Mouse (Mus musculus) forebrain, embryonic 15.5 days (tissue): ENCODE measurements around the gene Ppp4r2. TPM values are rescaled to one million over a fixed set of nuclear protein-coding genes. Genes with fewer than 3 reads are reported as not detected.
"Not testable (repeated sequence)": the region's sequence is repeated elsewhere in the genome, so short reads cannot be mapped to it uniquely, and the experiment has no call there.

Source experiments
- ATAC-seq: fragments of 200-750 bp; cut with Nextera tagmentation; replicated peaks from 2 replicates; pipeline ENCODE4 v1.8.0; 2017; ENCODE audit warnings: mild to moderate bottlenecking, moderate TSS enrichment, moderate library complexity
- H3K27ac ChIP-seq: fragments of 300-500 bp; sonication (generic); replicated peaks from 2 replicates; pipeline ENCODE4 v1.5.1; 2015; ENCODE audit warnings: mild to moderate bottlenecking, inconsistent platforms
- H3K27me3 ChIP-seq: fragments of 300-500 bp; sonication (generic); 2 replicates; pipeline ENCODE4 v1.6.1; 2015; ENCODE audit warnings: inconsistent platforms
- H3K36me3 ChIP-seq: fragments of 300-500 bp; sonication (generic); 2 replicates; pipeline ENCODE4 v1.6.1; 2015; ENCODE audit warnings: mild to moderate bottlenecking, inconsistent platforms
- H3K4me1 ChIP-seq: fragments of 300-500 bp; sonication (generic); 2 replicates; pipeline ENCODE4 v1.6.1; 2015; ENCODE audit warnings: inconsistent platforms
- H3K4me2 ChIP-seq: fragments of 300-500 bp; sonication (generic); replicated peaks from 2 replicates; pipeline ENCODE4 v1.6.1; 2015; ENCODE audit warnings: mild to moderate bottlenecking, inconsistent platforms
- H3K4me3 ChIP-seq: fragments of 300-500 bp; sonication (generic); 2 replicates; pipeline ENCODE4 v1.5.1; 2015; ENCODE audit warnings: mild to moderate bottlenecking, inconsistent platforms
- H3K9ac ChIP-seq: fragments of 300-500 bp; sonication (generic); replicated peaks from 2 replicates; pipeline ENCODE4 v1.6.1; 2015; ENCODE audit warnings: mild to moderate bottlenecking, inconsistent platforms
- H3K9me3 ChIP-seq: fragments of 300-500 bp; sonication (generic); 2 replicates; pipeline ENCODE4 v1.6.1; 2016; ENCODE audit warnings: inconsistent platforms
- WGBS: fragments of 180-500 bp; shearing (Covaris S2); methylation state at CpG from one replicate; pipeline ENCODE4 v1.1.7; 2015; ENCODE audit warnings: mixed read lengths; 5-methylcytosine and 5-hydroxymethylcytosine counted together
- polyA plus RNA-seq: library from polyadenylated mRNA; unstranded; fragments of >200 nt; fragmentation: Nextera tagmentation; extraction: Ambion mirVana; gene quantifications from 2 replicates; pipeline ENCODE4 v1.2.1, GENCODE M21; 2015

Ppp4r2 gene
- polyA plus RNA-seq, 1 experiment from 2014 or later, result 24.1 TPM

- H3K27me3 ChIP-seq, result no peaks in the 10 kb centered on the region
- peak; percentile 87 for ATAC-seq
- H3K4me2 ChIP-seq, result peak overlapping the region; percentile 41
- peak overlapping the region; percentile 92 for H3K4me3 ChIP-seq
- peak overlapping the region; percentile 73 for H3K9ac ChIP-seq
- H3K27ac ChIP-seq, result peak overlapping the region; percentile 94
- under 1% methylated on average over 53 of the region's 72 CpGs for WGBS
- peaks cover 33% of the 10 kb centered on the region for H3K4me1 ChIP-seq
- H3K9me3 ChIP-seq, result no peaks in the 10 kb centered on the region
- peaks cover 31% of the 10 kb centered on the region for H3K36me3 ChIP-seq
Observed at GRCm38 (mm10) chr6:100833811-100834481, 524 bp downstream of the Ppp4r2 start.

DNA sequence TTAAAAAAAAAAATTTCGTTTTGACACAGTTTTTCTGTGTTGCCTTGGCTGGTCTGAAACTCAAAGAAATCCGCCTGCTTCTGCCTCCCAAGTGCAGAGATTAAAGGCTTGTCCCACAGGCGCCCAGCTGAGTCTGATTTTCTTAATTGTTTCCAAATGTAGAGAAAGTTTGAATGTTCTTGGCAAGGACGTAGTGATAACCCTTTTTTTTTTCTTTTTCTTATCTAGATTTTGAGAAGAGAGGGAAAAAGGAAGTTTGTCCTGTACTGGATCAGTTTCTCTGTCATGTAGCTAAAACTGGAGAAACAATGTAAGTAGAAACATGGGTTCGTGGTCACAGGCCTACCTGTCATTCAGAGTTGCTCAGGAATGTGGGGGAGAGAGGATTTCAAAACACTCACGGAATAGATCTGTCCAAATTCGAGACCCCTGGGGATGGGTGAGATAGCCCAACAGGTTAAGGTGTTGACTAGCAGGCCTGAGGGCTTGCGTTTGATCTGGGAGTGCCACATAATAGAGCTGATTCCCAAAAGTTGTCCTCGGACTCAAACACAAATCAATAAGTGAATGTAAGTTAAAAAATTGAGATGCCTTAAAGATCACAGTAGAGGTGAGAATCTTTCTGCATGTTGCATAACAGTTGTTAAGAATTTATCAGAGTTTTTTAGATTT lies 1.2 kb downstream of the Ppp4r2 start:
- peak overlapping the region; percentile 73 for H3K9ac ChIP-seq
- peaks cover 35% of the 10 kb centered on the region for H3K36me3 ChIP-seq
- no peak for ATAC-seq
- no peaks in the 10 kb centered on the region for H3K9me3 ChIP-seq
- H3K27me3 ChIP-seq, result no peaks in the 10 kb centered on the region
- H3K4me3 ChIP-seq, result peak overlapping the region; percentile 92
- peak overlapping the region; percentile 41 for H3K4me2 ChIP-seq
- H3K4me1 ChIP-seq, result peaks cover 37% of the 10 kb centered on the region
- H3K27ac ChIP-seq, result peak overlapping the region; percentile 94; the same call in 1 of the 2 replicates
- WGBS, result 32% methylated on average over 9 of the region's 9 CpGs

- Histone ChIP-seq H3K27ac (no peak overlapping the region), H3K9me3 (no peaks in the 10 kb centered on the region), H3K9ac (no peak overlapping the region), H3K27me3 (no peaks in the 10 kb centered on the region), H3K4me2 (no peak overlapping the region), H3K4me1 (0 out of 2 replicates have a peak, but pooled peaks cover 9% of the 10 kb centered on the region), H3K4me3 (no peak overlapping the region), H3K36me3 (peaks cover 34% of the 10 kb centered on the region)
- ATAC-seq, result no peak
- WGBS, result 94% methylated on average over 4 of the region's 4 CpGs
Observed at GRCm38 (mm10) chr6:100845058-100845457, 11.6 kb downstream of the Ppp4r2 start.

- ATAC-seq, result no peak
- no peaks in the 10 kb centered on the region for H3K27me3 ChIP-seq
- peaks cover 15% of the 10 kb centered on the region; the same call in 1 of the 2 replicates for H3K36me3 ChIP-seq
- no peak overlapping the region for H3K27ac ChIP-seq
- no peak overlapping the region for H3K4me2 ChIP-seq
- 84% methylated on average over 5 of the region's 5 CpGs for WGBS
- H3K4me1 ChIP-seq, result 0 out of 2 replicates have a peak, but pooled peaks cover 9% of the 10 kb centered on the region
- H3K4me3 ChIP-seq, result no peak overlapping the region
- H3K9me3 ChIP-seq, result no peaks in the 10 kb centered on the region
- H3K9ac ChIP-seq, result no peak overlapping the region
Observed at GRCm38 (mm10) chr6:100847264-100847663, 13.8 kb downstream of the Ppp4r2 start.

DNA sequence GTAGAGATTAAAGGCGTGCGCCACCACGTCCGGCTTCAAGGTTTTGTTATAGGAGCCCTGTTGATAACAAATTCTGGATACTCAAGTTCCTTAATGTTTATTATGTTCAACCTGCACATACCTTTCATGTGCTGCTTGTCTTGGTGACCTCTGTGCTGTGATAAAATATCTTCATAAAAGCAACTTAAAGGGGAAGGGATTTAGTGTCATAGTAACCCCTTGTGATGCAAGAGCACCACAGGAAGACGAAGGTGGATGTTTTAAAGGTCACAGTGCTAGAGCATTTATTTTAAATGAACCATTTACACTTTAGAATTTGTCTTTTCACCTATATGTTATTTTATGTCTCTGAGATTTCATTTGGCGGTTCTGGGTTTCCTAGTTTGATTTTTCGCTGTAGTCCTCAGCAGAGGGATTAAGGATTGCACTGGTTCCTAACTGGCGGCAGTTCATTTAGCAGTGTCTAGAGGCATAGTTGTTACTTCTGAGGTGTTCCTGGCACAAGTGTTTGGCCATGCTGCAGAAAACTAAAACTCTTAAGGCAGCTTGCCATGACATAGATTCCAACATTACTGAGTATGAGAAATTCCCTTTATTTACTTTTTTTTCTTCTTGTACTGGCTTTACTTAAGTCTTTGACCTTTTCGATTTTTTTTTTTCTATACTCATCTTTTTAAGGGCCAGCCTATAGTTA lies 15.4 kb downstream of the Ppp4r2 start:
- no peaks in the 10 kb centered on the region for H3K9me3 ChIP-seq
- ATAC-seq, result no peak
- WGBS, result 87% methylated on average over 9 of the region's 9 CpGs

GRCm38 (mm10) chr6:100850671-100851081 lies 17.3 kb downstream of the Ppp4r2 start:
- WGBS, result 95% methylated on average over 9 of the region's 9 CpGs
- Histone ChIP-seq H3K4me2 (no peak overlapping the region), H3K4me3 (no peak overlapping the region), H3K36me3 (0 out of 2 replicates have a peak, but pooled peaks cover 9% of the 10 kb centered on the region), H3K4me1 (0 out of 2 replicates have a peak, but pooled peaks cover 9% of the 10 kb centered on the region), H3K9me3 (no peaks in the 10 kb centered on the region), H3K9ac (no peak overlapping the region), H3K27ac (no peak overlapping the region), H3K27me3 (no peaks in the 10 kb centered on the region)
- ATAC-seq, result no peak

More for the DNA sequence above, 15.4 kb downstream of the Ppp4r2 start:
- Histone ChIP-seq H3K27ac (no peak overlapping the region), H3K4me3 (no peak overlapping the region), H3K9ac (no peak overlapping the region), H3K4me1 (0 out of 2 replicates have a peak, but pooled peaks cover 9% of the 10 kb centered on the region), H3K27me3 (no peaks in the 10 kb centered on the region), H3K36me3 (0 out of 2 replicates have a peak, but pooled peaks cover 10% of the 10 kb centered on the region), H3K4me2 (no peak overlapping the region)

GRCm38 (mm10) chr6:100851083-100851482 lies 17.7 kb downstream of the Ppp4r2 start:
- Histone ChIP-seq H3K36me3 (0 out of 2 replicates have a peak, but pooled peaks cover 8% of the 10 kb centered on the region), H3K4me2 (no peak overlapping the region), H3K9ac (no peak overlapping the region), H3K27me3 (no peaks in the 10 kb centered on the region), H3K4me3 (no peak overlapping the region), H3K9me3 (no peaks in the 10 kb centered on the region), H3K4me1 (0 out of 2 replicates have a peak, but pooled peaks cover 9% of the 10 kb centered on the region), H3K27ac (no peak overlapping the region)
- WGBS, result 91% methylated on average over 5 of the region's 5 CpGs
- ATAC-seq, result no peak

DNA sequence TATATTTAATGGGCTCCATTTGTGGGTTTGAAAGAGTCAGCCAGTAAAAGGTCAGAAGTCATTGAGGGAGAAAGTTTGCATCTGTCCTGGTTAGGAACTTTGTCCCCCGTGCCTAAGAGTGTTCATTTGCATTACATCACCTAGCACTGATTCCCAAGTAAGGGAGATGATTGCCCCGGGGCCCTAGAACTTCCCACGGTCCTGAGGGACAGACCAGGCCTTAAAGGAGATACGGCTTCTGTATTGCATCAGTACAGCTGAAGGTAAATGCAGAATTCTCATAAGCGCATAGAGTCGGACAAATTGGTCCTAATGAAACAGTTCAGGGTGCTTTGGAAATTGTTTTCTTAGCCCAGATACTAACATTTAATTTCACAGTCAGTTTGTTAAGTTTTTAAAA lies 31.9 kb downstream of the Ppp4r2 start:
- Histone ChIP-seq H3K27me3 (no peaks in the 10 kb centered on the region), H3K4me3 (no peak overlapping the region), H3K27ac (no peak overlapping the region), H3K4me2 (no peak overlapping the region), H3K36me3 (peaks cover 29% of the 10 kb centered on the region), H3K4me1 (no peaks in the 10 kb centered on the region), H3K9ac (no peak overlapping the region), H3K9me3 (no peaks in the 10 kb centered on the region)
- 90% methylated on average over 6 of the region's 6 CpGs for WGBS
- no peak for ATAC-seq

- not testable (repeated sequence) for H3K4me3 ChIP-seq, H3K9ac ChIP-seq, H3K4me1 ChIP-seq, H3K27me3 ChIP-seq, H3K4me2 ChIP-seq, H3K9me3 ChIP-seq, H3K27ac ChIP-seq
- 57% methylated on average over 5 of the region's 5 CpGs for WGBS
- H3K36me3 ChIP-seq, result peaks cover 29% of the 10 kb centered on the region
- ATAC-seq, result 0 out of 2 replicates have a peak, but pooled peaks have one; percentile 8
Observed at GRCm38 (mm10) chr6:100865788-100866187, 32.4 kb downstream of the Ppp4r2 start.

DNA sequence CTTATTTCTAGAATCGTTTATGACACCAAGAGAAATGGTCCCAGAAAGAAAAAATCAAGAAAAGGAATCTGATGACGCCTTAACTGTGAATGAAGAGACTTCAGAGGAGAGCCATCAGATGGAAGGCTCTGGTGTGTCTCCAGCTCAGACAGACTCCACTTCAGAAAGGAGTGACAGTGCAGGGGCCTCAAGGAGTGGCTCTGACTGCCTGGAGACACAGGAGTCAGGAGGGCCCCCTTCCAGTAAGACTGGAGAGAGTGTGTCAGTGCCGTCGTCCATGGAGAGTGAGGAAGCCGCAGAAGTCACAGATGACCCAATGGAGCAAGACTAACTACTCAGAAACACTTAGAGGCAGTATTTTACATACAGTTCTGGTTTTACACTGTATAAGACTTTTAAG lies 32.8 kb downstream of the Ppp4r2 start:
- 89% methylated on average over 5 of the region's 5 CpGs for WGBS
- ATAC-seq, H3K27me3 ChIP-seq, H3K4me1 ChIP-seq, H3K9ac ChIP-seq, H3K4me2 ChIP-seq, H3K9me3 ChIP-seq, H3K4me3 ChIP-seq, H3K27ac ChIP-seq: not testable (repeated sequence)
- peaks cover 28% of the 10 kb centered on the region for H3K36me3 ChIP-seq

DNA sequence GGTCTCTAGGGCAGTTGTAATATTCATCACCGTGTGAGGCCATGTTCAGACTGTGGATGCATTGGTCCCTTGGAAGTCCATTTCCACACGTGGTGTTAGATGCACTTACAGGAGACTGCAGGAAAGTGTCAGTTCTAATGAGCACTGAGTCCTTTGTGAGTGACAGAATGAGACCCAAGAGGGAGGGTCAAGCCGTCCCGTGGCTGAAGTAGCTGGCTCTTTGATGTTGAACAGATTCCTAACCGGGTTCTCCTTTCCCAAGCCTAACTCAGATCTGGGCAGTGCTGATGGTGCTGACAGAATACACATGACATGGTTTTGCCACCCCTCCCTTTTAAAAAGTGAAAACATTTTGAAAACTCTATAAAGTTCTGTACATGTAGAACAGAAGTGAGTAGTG lies 35.4 kb downstream of the Ppp4r2 start:
- Histone ChIP-seq H3K9ac (no peak overlapping the region), H3K36me3 (peaks cover 15% of the 10 kb centered on the region), H3K9me3 (no peaks in the 10 kb centered on the region), H3K27ac (no peak overlapping the region), H3K4me2 (no peak overlapping the region), H3K4me1 (no peaks in the 10 kb centered on the region), H3K27me3 (no peaks in the 10 kb centered on the region), H3K4me3 (no peak overlapping the region)
- no peak for ATAC-seq
- 36% methylated on average over 5 of the region's 5 CpGs for WGBS

DNA sequence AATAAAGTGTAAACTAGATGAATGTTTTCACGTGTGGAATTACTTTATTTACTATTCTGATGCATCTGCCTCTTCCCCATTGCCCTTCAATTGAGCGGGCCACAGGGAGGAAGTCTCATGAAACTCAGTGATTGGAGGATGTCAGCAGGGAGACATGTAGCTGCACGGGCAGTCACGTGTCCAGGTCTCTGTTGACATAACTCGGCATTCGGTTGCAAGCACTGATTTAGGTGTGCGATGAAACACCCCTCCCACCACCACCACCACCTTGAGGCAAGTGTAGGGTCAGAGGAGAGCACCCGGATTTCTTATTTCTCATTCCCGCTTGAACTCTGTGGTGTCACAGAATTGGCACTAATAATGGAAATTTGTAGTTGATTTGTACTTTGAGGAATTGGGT lies 36.5 kb downstream of the Ppp4r2 start:
- H3K4me1 ChIP-seq, result no peaks in the 10 kb centered on the region
- H3K4me3 ChIP-seq, result no peak overlapping the region
- no peaks in the 10 kb centered on the region for H3K9me3 ChIP-seq
- WGBS, result 88% methylated on average over 9 of the region's 9 CpGs
- no peak for ATAC-seq
- no peak overlapping the region for H3K27ac ChIP-seq
- H3K36me3 ChIP-seq, result peaks cover 11% of the 10 kb centered on the region
- no peak overlapping the region for H3K9ac ChIP-seq
- no peaks in the 10 kb centered on the region for H3K27me3 ChIP-seq
- H3K4me2 ChIP-seq, result no peak overlapping the region
